Mouse (Mus musculus) stomach, embryonic 14.5 days (tissue): Measurements from ENCODE around the gene Noc2l. TPM values are rescaled to one million over a fixed set of nuclear protein-coding genes. Genes with fewer than 3 reads are reported as not detected.

Experiments used
- ATAC-seq: fragments of 200-750 bp; cut with Nextera tagmentation; 2 replicates; pipeline ENCODE4 v1.8.0; 2017; ENCODE audit warnings: low read depth, moderate TSS enrichment; ENCODE audit not compliant: insufficient number of reproducible peaks, insufficient read depth, low FRiP score
- H3K27ac ChIP-seq: fragments of 300-500 bp; sonication (generic); 2 replicates; pipeline ENCODE4 v1.5.1; 2014; ENCODE audit warnings: mild to moderate bottlenecking, low read length, moderate library complexity, mixed read lengths
- H3K27me3 ChIP-seq: fragments of 300-500 bp; sonication (generic); 2 replicates; pipeline ENCODE4 v1.6.1; 2014; ENCODE audit warnings: low read length, control low read depth, mixed read lengths; ENCODE audit not compliant: control insufficient read depth, insufficient read depth
- H3K36me3 ChIP-seq: fragments of 300-500 bp; sonication (generic); 2 replicates; pipeline ENCODE4 v1.6.1; 2014; ENCODE audit warnings: mild to moderate bottlenecking, control low read depth, low read length, moderate library complexity, mixed read lengths; ENCODE audit not compliant: control insufficient read depth, insufficient read depth
- H3K4me1 ChIP-seq: fragments of 300-500 bp; sonication (generic); 2 replicates; pipeline ENCODE4 v1.6.1; 2014; ENCODE audit warnings: low read length, control low read depth, mixed read lengths; ENCODE audit not compliant: control insufficient read depth, insufficient read depth
- H3K4me2 ChIP-seq: fragments of 300-500 bp; sonication (generic); replicated peaks from 2 replicates; pipeline ENCODE4 v1.6.1; 2014; ENCODE audit warnings: low read depth, low read length, control low read depth
- H3K4me3 ChIP-seq: fragments of 300-500 bp; sonication (generic); 2 replicates; pipeline ENCODE4 v1.5.1; 2014; ENCODE audit warnings: low read depth, low read length, control low read depth
- H3K9ac ChIP-seq: fragments of 300-500 bp; sonication (generic); replicated peaks from 2 replicates; pipeline ENCODE4 v1.6.1; 2014; ENCODE audit warnings: low read depth, mild to moderate bottlenecking, control low read depth, low read length, moderate library complexity, mixed read lengths
- H3K9me3 ChIP-seq: fragments of 300-500 bp; sonication (generic); 2 replicates; pipeline ENCODE4 v1.6.1; 2016; ENCODE audit warnings: low read depth, low read length, control low read depth; ENCODE audit not compliant: control insufficient read depth
- WGBS: fragments of 180-500 bp; shearing (Covaris S2); extraction: QIAGEN DNeasy Blood & Tissue Kit; methylation state at CpG from one replicate; pipeline ENCODE4 v1.1.7; 2014; 5-methylcytosine and 5-hydroxymethylcytosine counted together
- polyA plus RNA-seq: library from polyadenylated mRNA; unstranded; fragments of >200 nt; fragmentation: Nextera tagmentation; extraction: Ambion mirVana; gene quantifications from 2 replicates; pipeline ENCODE4 v1.2.1, GENCODE M21; 2014

The Noc2l gene
- 75.6 and 79.8 TPM in 2 replicates for polyA plus RNA-seq

DNA sequence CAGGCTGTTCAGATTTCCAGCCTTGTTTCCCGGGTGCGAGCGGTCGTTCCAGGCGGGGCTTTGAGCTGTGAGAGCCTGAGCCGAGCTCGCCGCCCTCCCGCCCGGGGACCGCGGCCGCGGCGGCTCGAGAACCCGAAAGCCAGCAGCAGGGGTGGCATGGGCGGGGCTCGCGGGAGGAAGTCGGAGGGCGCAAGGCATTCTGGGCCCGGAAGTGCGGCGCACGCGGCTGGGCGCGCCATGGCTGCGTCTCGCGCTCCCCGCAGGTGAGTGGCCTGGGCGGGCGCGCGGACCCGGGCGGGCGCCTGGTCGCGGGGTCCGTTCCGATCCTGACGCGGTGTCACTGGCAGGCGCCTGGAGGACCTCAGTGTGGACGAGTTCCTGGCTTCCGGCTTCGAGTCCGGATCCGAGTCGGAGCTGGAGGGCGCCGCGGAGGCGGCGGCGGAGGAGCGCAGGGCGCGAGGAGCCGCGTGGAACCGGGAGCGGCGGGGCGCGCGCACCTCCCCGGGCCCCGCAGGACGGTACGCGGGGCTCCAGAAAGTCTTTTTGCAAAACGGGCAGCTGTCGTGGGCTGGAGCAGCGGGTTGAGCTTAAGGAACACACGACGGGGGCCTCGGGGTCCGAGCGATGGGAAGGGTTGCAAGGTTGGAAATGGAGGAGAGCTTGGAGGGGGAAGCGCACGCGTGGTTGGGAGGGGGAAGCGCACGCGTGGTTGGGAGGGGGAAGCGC, at the start of gene Noc2l:
TSS of gene Noc2l (plus strand) at position 203 of the 726 bp plus-strand sequence.
- Histone ChIP-seq H3K36me3 (peaks cover 53% of the 10 kb centered on the region), H3K9me3 (no peaks in the 10 kb centered on the region), H3K4me1 (0 out of 2 replicates have a peak, but pooled peaks cover 5% of the 10 kb centered on the region), H3K4me3 (peak within 1 kb of the TSS; percentile 72), H3K4me2 (peak within 1 kb of the TSS; percentile 86), H3K9ac (peak within 1 kb of the TSS; percentile 72), H3K27me3 (no peaks in the 10 kb centered on the region), H3K27ac (peak within 1 kb of the TSS; percentile 89)
- peak; percentile 91 for ATAC-seq
- 1% methylated on average over 78 of the region's 90 CpGs for WGBS

DNA sequence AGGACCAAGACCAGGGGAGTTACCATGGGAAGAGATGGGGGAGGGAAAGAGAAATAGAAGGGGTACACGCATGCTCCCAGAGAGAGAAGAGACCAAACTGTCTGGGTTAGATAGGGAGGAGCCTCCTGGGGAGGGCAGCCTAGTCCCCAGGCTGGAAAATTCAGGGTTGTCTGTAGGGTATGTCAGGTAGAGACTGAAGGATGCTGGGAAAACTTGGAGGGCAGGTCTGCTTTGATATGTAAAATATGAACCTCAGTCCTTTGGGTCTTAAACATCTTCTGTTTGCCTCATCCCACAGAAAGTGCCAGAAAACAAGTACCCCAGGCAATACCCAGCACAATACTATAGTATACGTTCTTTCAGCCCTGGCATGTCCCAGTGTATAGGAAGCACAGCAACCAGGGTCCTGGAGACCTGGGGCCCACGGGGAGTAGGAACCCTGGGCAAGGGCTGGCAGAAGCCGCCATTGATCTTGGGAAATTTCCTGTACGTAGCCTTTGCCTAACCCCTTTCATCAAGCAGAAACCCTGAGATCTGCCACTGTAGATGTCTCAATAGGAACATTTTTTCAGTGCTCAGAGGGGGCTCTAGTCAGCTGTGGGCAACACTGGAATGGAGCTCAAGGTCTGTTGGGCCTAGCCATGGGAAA, 47.5 kb upstream of the Noc2l start:
- 76% methylated on average over 5 of the region's 5 CpGs for WGBS
- H3K4me2 ChIP-seq: no peak overlapping the region
- no peaks in the 10 kb centered on the region for H3K27me3 ChIP-seq
- H3K36me3 ChIP-seq: peaks cover 30% of the 10 kb centered on the region
- peaks cover 35% of the 10 kb centered on the region for H3K4me1 ChIP-seq
- no peak overlapping the region for H3K9ac ChIP-seq
- no peak overlapping the region for H3K27ac ChIP-seq
- H3K9me3 ChIP-seq: no peaks in the 10 kb centered on the region
- no peak for ATAC-seq
- H3K4me3 ChIP-seq: no peak overlapping the region

DNA sequence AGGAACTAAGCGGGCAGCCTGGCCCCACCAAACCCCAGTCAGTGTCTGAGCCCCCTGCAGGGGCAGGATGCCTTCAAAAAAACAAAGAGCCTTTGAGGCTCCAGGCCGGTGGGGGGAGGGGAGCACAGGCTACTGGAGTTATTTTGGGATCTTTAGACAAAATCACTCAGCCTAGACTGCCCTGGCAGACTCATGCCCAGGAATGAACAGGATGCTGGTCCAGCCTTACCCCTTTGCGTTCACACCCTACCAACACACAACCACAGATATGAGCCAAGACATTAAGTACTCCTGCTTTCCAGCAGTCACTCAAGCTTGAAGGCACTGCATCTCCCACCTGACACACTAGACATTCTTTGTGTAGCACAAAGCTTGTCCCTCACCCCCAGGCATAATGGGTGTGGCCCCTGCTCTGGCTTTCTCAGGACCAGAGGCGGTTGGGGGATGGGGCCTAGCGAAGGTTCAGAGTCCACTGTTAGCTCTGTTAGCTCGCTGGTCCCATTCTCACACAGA, 46.9 kb upstream of the Noc2l start:
- ATAC-seq: peak; percentile 63
- H3K27me3 ChIP-seq: no peaks in the 10 kb centered on the region
- H3K36me3 ChIP-seq: peaks cover 33% of the 10 kb centered on the region

DNA sequence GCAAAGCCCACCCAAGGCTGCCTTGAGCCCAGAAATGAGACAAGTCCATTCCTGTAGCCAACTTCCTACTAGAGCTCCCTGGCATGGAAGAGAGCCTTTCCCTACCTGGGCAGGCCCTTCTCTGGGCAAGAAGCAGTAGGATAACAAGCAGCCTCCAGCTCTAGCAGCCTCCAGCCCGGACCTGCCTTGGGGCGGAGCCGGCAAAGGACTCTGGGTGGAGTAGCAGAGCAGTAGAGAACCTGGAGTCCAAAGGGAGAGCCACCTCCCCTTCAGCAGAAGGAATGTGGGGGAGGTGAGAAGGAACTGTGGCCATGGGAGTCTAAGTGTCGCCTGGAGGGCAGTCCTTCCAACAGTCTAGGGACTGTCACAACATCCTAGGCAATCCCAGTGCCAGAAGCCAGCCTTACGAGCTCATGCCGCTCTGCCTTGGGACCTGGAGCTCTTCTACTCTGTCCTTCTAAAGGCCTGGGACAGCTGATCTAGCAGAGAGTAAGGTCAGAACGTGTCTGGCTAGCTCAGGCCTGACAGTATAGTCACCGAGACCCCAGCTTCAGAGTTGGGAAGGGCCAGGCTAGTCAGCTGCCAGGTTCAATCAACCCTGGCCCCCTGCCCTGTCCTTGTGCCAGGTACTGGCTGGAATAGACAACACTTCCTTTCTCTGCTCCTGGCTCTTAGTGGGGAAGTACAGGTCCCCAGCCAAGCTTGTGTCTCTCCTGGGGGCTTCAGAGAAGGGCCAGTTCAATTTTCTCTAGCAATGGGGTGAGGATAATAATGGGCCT, 43.2 kb upstream of the Noc2l start:
- Histone ChIP-seq H3K9me3 (no peaks in the 10 kb centered on the region), H3K4me3 (no peak overlapping the region), H3K27me3 (no peaks in the 10 kb centered on the region), H3K4me1 (peaks cover 49% of the 10 kb centered on the region), H3K9ac (no peak overlapping the region), H3K27ac (peak overlapping the region; percentile 74; the same call in 1 of the 2 replicates), H3K4me2 (no peak overlapping the region; the same call in 1 of the 2 replicates), H3K36me3 (peaks cover 31% of the 10 kb centered on the region)
- peak; percentile 21; the same call in 1 of the 2 replicates for ATAC-seq
- 44% methylated on average over 8 of the region's 8 CpGs for WGBS

More for the DNA sequence above, 46.9 kb upstream of the Noc2l start:
- Histone ChIP-seq H3K9ac (no peak overlapping the region), H3K9me3 (no peaks in the 10 kb centered on the region), H3K27ac (peak overlapping the region; percentile 58; the same call in 1 of the 2 replicates), H3K4me3 (no peak overlapping the region), H3K4me1 (peaks cover 41% of the 10 kb centered on the region), H3K4me2 (no peak overlapping the region)
- 36% methylated on average over 6 of the region's 6 CpGs for WGBS

DNA sequence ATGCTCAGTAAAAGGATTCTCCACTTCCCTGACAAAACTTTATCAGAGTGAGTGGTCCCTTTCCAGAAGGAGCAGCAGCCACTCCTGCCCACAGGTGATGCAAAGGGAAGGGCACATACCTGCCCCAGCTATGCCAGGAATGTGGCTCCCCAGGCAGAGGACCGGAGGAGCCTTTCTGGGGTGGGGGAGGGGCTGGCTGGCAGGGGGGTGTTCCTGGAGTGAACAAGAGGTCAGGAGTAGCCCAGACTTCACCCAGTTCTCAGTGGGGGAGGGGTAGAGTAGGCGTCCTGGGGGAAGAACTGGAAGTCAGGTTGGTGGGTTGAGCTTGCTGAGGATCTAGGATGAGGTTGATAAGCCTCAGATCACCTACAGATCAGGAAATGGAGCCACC, 42.6 kb upstream of the Noc2l start:
- peaks cover 49% of the 10 kb centered on the region for H3K4me1 ChIP-seq
- peak overlapping the region; percentile 74; the same call in 1 of the 2 replicates for H3K27ac ChIP-seq
- peaks cover 31% of the 10 kb centered on the region for H3K36me3 ChIP-seq
- no peak overlapping the region for H3K4me3 ChIP-seq
- WGBS: 21% methylated on average over 2 of the region's 2 CpGs
- H3K9ac ChIP-seq: no peak overlapping the region
- no peak for ATAC-seq
- H3K9me3 ChIP-seq: no peaks in the 10 kb centered on the region
- no peaks in the 10 kb centered on the region for H3K27me3 ChIP-seq
- H3K4me2 ChIP-seq: 0 out of 2 replicates have a peak overlapping the region, but pooled peaks have one; percentile 10

DNA sequence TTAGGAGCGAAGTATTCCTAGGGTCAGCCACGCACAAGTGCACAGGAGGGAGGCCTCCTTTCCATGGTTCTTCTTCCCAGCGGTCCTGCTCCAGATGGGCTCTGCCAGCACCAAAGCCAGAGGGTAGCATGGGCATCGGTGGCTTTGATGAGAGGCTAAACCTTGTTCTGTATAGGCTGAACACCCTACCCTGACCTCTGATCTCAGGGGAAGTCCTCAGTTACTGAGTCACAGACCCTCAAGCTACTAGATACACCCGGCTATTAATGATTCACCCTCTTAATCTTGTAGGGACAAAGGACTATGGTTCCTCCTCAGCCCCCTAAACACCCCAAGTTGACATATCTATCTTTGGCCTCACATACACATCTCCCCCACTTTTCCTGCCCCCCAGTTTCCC, 41.9 kb upstream of the Noc2l start:
- H3K27me3 ChIP-seq: no peaks in the 10 kb centered on the region
- H3K9ac ChIP-seq: no peak overlapping the region
- no peak overlapping the region for H3K4me3 ChIP-seq
- 63% methylated on average over 5 of the region's 5 CpGs for WGBS
- H3K27ac ChIP-seq: no peak overlapping the region
- peaks cover 31% of the 10 kb centered on the region for H3K36me3 ChIP-seq
- H3K4me1 ChIP-seq: peaks cover 50% of the 10 kb centered on the region
- no peaks in the 10 kb centered on the region for H3K9me3 ChIP-seq
- ATAC-seq: no peak
- H3K4me2 ChIP-seq: 0 out of 2 replicates have a peak overlapping the region, but pooled peaks have one; percentile 10

DNA sequence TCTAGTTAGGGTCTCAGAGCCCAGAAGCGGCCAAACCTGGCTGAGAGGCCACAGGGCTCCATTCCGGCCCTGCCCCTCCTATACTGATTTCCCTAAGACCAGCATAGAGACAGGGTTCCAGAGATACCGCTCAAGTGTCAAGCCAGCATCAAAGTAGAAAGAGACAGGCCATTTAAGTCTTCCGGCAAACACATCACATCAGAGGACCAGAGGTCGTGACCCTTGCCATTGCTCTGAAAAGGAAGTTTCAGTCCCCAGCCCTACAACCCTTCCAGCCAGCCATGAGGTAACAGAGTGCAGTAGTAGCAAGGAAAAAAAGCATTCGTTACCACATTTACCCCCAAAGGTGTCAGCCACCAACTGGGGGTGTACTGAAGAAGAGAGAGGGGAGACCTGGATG, 41.5 kb upstream of the Noc2l start:
- 0 out of 2 replicates have a peak overlapping the region, but pooled peaks have one; percentile 1 for H3K4me2 ChIP-seq
- WGBS: 49% methylated on average over 6 of the region's 6 CpGs

More for the DNA sequence above, 41.5 kb upstream of the Noc2l start:
- no peak for ATAC-seq
- H3K4me1 ChIP-seq: peaks cover 47% of the 10 kb centered on the region
- peaks cover 31% of the 10 kb centered on the region for H3K36me3 ChIP-seq
- H3K27me3 ChIP-seq: no peaks in the 10 kb centered on the region
- H3K4me3 ChIP-seq: no peak overlapping the region
- no peak overlapping the region for H3K9ac ChIP-seq
- H3K27ac ChIP-seq: no peak overlapping the region
- no peaks in the 10 kb centered on the region for H3K9me3 ChIP-seq
